Mouse (Mus musculus): ENCODE results near the gene Lama1. TPM values are rescaled to one million over a fixed set of nuclear protein-coding genes. Genes with fewer than 3 reads are reported as not detected.

The Lama1 gene
- polyA plus RNA-seq (2012; rRNA removed): 15.9 and 17.1 TPM in 2 replicates

GRCm38 (mm10) chr17:67696694-67697386 lies at the start of gene Lama1:
TSS of gene Lama1 (plus strand) at chr17:67697259.

Other genes starting within 250 kb of the Lama1 start
- 0.05 TPM in 1 of 2 replicates, not detected in the other for gene Lrrc30, start 64.5 kb upstream of the Lama1 start, polyA plus RNA-seq (2012; rRNA removed)

Data from central nervous system, embryonic 11.5 days (tissue).